Mouse (Mus musculus): ENCODE data around the gene Olfr198. TPM values are rescaled to one million over a fixed set of nuclear protein-coding genes. Genes with fewer than 3 reads are reported as not detected.

The Olfr198 gene
- polyA plus RNA-seq (2017; shearing (Covaris generic)): not detected

DNA sequence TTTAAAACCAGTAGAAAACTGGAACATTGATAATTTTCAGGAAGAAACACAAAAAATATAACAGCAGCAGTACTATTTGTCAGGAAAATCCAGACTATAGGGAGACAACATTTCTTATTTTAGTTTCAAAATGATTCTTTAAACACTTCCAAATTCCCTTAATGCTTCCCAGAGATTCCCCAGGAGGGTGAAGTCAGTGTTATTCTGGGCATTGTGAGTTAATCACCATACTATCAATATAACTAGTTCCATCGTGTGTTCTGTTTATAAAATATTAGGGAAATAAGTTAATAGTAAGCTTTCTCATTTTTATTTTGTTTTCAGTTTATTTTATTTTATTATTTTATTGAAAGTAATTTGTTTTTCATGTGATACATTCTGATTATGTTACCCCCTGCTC is at the start of gene Olfr198:
TSS of gene Olfr198 (minus strand) at position 101 of the 400 bp plus-strand sequence.

DNA sequence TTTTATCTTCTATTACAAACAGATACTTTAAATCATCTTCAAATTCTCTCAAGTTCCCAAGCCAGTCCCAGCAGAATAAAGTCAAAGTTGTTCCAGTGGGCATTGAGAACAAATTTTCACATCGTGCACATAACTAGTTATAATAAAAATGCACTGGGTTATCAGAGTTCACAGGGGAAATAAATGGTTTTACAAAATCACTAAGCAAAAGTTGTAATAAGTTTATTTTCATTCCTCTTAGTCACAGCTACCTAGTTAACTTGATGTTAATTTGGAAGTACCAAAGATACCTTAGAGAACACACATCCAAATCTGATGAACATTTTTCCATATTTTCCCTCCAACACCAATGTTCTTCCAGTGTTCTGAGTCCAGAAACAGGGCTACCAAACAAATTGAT is 16.3 kb upstream of the Olfr198 start, which contains the start of gene Olfr199:
TSS of gene Olfr199 (minus strand) at position 101 of the 400 bp plus-strand sequence.

DNA sequence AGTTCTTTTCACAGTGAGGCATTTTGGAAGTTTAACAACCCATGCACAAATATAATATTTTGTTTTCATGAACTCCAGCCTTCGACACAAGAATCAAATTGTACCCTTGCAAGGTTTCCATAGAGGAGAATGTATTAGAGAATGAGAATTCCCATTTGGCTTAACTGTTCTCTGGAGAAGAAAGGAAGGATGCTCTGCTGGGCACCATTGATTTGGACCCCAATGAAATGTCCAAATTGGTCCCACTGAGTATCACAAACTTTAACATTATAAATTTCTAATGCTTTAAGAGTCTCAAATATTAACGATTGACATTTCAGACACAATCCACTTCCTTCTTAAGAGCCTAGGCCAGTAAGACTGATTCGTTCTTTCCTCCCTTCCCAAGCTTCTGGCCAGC is 33.0 kb downstream of the Olfr198 start, which contains the start of gene Olfr196:
TSS of gene Olfr196 (minus strand) at position 101 of the 400 bp plus-strand sequence.

Other genes with a start within 250 kb of the Olfr198 start
- not detected for gene Olfr183, start 208.2 kb downstream of the Olfr198 start, polyA plus RNA-seq (2017; shearing (Covaris generic))
- gene Olfr186, start 173.2 kb downstream of the Olfr198 start, polyA plus RNA-seq (2017; shearing (Covaris generic)): 0.12 TPM
- gene Olfr187, start 163.8 kb downstream of the Olfr198 start, polyA plus RNA-seq (2017; shearing (Covaris generic)): not detected
- not detected for gene Olfr190, start 125.5 kb downstream of the Olfr198 start, polyA plus RNA-seq (2017; shearing (Covaris generic))
- not detected for gene Olfr191, start 113.7 kb downstream of the Olfr198 start, polyA plus RNA-seq (2017; shearing (Covaris generic))
- gene Olfr193, start 91.7 kb downstream of the Olfr198 start, polyA plus RNA-seq (2017; shearing (Covaris generic)): not detected
- gene Olfr194, start 82.5 kb downstream of the Olfr198 start, polyA plus RNA-seq (2017; shearing (Covaris generic)): not detected
- gene Olfr195, start 56.5 kb downstream of the Olfr198 start, polyA plus RNA-seq (2017; shearing (Covaris generic)): not detected
- gene Olfr196, start 33.1 kb downstream of the Olfr198 start, polyA plus RNA-seq (2017; shearing (Covaris generic)): not detected
- gene Olfr199, start 16.2 kb upstream of the Olfr198 start, polyA plus RNA-seq (2017; shearing (Covaris generic)): not detected
- not detected for gene Olfr201, start 69.1 kb upstream of the Olfr198 start, polyA plus RNA-seq (2017; shearing (Covaris generic))
- not detected for gene Olfr202, start 83.3 kb upstream of the Olfr198 start, polyA plus RNA-seq (2017; shearing (Covaris generic))
- not detected for gene Olfr203, start 95.3 kb upstream of the Olfr198 start, polyA plus RNA-seq (2017; shearing (Covaris generic))
- gene Olfr204, start 114.7 kb upstream of the Olfr198 start, polyA plus RNA-seq (2017; shearing (Covaris generic)): not detected
- gene Olfr205, start 127.6 kb upstream of the Olfr198 start, polyA plus RNA-seq (2017; shearing (Covaris generic)): not detected
- gene Olfr206, start 145.7 kb upstream of the Olfr198 start, polyA plus RNA-seq (2017; shearing (Covaris generic)): not detected
- gene Olfr209, start 160.5 kb upstream of the Olfr198 start, polyA plus RNA-seq (2017; shearing (Covaris generic)): not detected
- not detected for gene Gabrr3, start 203.8 kb upstream of the Olfr198 start, polyA plus RNA-seq (2017; shearing (Covaris generic))

Data from CD4-positive, CD25-positive, alpha-beta regulatory T cell, adult 9 weeks (primary cell).